Mouse (Mus musculus) stomach, postnatal 0 days (tissue): ENCODE results near the gene Clec16a. TPM values are rescaled to one million over a fixed set of nuclear protein-coding genes. Genes with fewer than 3 reads are reported as not detected.

ENCODE experiments used
- ATAC-seq: fragments of 200-750 bp; cut with Nextera tagmentation; 2 replicates; pipeline ENCODE4 v1.8.0; 2017; ENCODE audit not compliant: low FRiP score, low TSS enrichment
- DNase-seq: peaks from one replicate; pipeline ENCODE4 v3.0.0-alpha.2; 2016; ENCODE audit warnings: low spot score
- H3K27ac ChIP-seq: fragments of 300-500 bp; sonication (generic); replicated peaks from 2 replicates; pipeline ENCODE4 v1.5.1; 2014; ENCODE audit warnings: mild to moderate bottlenecking, control low read depth
- H3K27me3 ChIP-seq: fragments of 300-500 bp; sonication (generic); 2 replicates; pipeline ENCODE4 v1.6.1; 2014; ENCODE audit warnings: low read length; ENCODE audit not compliant: control insufficient read depth, insufficient read depth
- H3K36me3 ChIP-seq: fragments of 300-500 bp; sonication (generic); 2 replicates; pipeline ENCODE4 v1.6.1; 2014; ENCODE audit warnings: low read length, mixed read lengths; ENCODE audit not compliant: control insufficient read depth, insufficient read depth
- H3K4me1 ChIP-seq: fragments of 300-500 bp; sonication (generic); replicated peaks from 2 replicates; pipeline ENCODE4 v1.6.1; 2014; ENCODE audit warnings: antibody characterized with exemption; ENCODE audit not compliant: control insufficient read depth, insufficient read depth
- H3K4me2 ChIP-seq: fragments of 300-500 bp; sonication (generic); replicated peaks from 2 replicates; pipeline ENCODE4 v1.6.1; 2014; ENCODE audit warnings: low read depth, mild to moderate bottlenecking, control low read depth, moderate library complexity
- H3K4me3 ChIP-seq: fragments of 300-500 bp; sonication (generic); 2 replicates; pipeline ENCODE4 v1.5.1; 2014; ENCODE audit warnings: low read depth, low read length, control low read depth
- H3K9ac ChIP-seq: fragments of 300-500 bp; sonication (generic); 2 replicates; pipeline ENCODE4 v1.6.1; 2014; ENCODE audit warnings: mild to moderate bottlenecking, low read length, control low read depth, mixed read lengths
- H3K9me3 ChIP-seq: fragments of 300-500 bp; sonication (generic); 2 replicates; pipeline ENCODE4 v1.6.1; 2016; ENCODE audit warnings: low read length; ENCODE audit not compliant: control insufficient read depth
- CTCF ChIP-seq: IDR thresholded peaks from 2 replicates; pipeline ENCODE4 v1.5.1; 2016; ENCODE audit warnings: antibody characterized with exemption, low read depth, mild to moderate bottlenecking, moderate library complexity
- EP300 ChIP-seq: optimal IDR thresholded peaks from 2 replicates; pipeline ENCODE3; 2016; ENCODE audit warnings: antibody characterized with exemption
- WGBS: fragments of 180-500 bp; shearing (Covaris S2); extraction: QIAGEN DNeasy Blood & Tissue Kit; methylation state at CpG from one replicate; pipeline ENCODE4 v1.1.7; 2014; 5-methylcytosine and 5-hydroxymethylcytosine counted together
- polyA plus RNA-seq: library from polyadenylated mRNA; unstranded; fragments of >200 nt; fragmentation: Nextera tagmentation; extraction: Ambion mirVana; gene quantifications from 2 replicates; pipeline ENCODE4 v1.2.1, GENCODE M21; 2015

Gene Clec16a
- polyA plus RNA-seq, 1 experiment from 2014 or later: 28.1 TPM

GRCm38 (mm10) chr16:10715632-10716031 is 170.5 kb downstream of the Clec16a start:
- Histone ChIP-seq H3K27ac (no peak overlapping the region), H3K27me3 (no peaks in the 10 kb centered on the region), H3K4me2 (no peak overlapping the region), H3K4me1 (no peaks in the 10 kb centered on the region), H3K36me3 (no peaks in the 10 kb centered on the region), H3K9me3 (no peaks in the 10 kb centered on the region), H3K9ac (no peak overlapping the region), H3K4me3 (no peak overlapping the region)
- ATAC-seq: no peak
- no peak for TF ChIP-seq CTCF
- TF ChIP-seq EP300: no peak
- DNase-seq: no peak
- WGBS: 80% methylated on average over 2 of the region's 2 CpGs

- H3K27me3 ChIP-seq: no peaks in the 10 kb centered on the region
- DNase-seq: no peak
- WGBS: 63% methylated on average over 2 of the region's 2 CpGs
- H3K4me2 ChIP-seq: no peak overlapping the region
- no peak overlapping the region for H3K27ac ChIP-seq
- no peak overlapping the region for H3K4me3 ChIP-seq
- no peaks in the 10 kb centered on the region for H3K9me3 ChIP-seq
- no peak for TF ChIP-seq EP300
- no peak for TF ChIP-seq CTCF
- no peak for ATAC-seq
- H3K36me3 ChIP-seq: no peaks in the 10 kb centered on the region
- no peak overlapping the region for H3K9ac ChIP-seq
- H3K4me1 ChIP-seq: no peaks in the 10 kb centered on the region
Observed at GRCm38 (mm10) chr16:10716696-10717095, 171.6 kb downstream of the Clec16a start.

GRCm38 (mm10) chr16:10719971-10720370 is 174.8 kb downstream of the Clec16a start:
- WGBS: 54% methylated on average over 6 of the region's 6 CpGs
- H3K9me3 ChIP-seq: no peaks in the 10 kb centered on the region
- no peak overlapping the region for H3K4me3 ChIP-seq
- no peak for ATAC-seq
- no peaks in the 10 kb centered on the region for H3K36me3 ChIP-seq
- H3K27ac ChIP-seq: no peak overlapping the region
- no peaks in the 10 kb centered on the region for H3K27me3 ChIP-seq
- H3K4me1 ChIP-seq: no peaks in the 10 kb centered on the region
- H3K4me2 ChIP-seq: no peak overlapping the region
- TF ChIP-seq CTCF (no peak), EP300 (no peak)
- no peak for DNase-seq
- no peak overlapping the region for H3K9ac ChIP-seq

- Histone ChIP-seq H3K9ac (no peak overlapping the region), H3K4me3 (no peak overlapping the region), H3K27me3 (no peaks in the 10 kb centered on the region), H3K36me3 (no peaks in the 10 kb centered on the region), H3K27ac (no peak overlapping the region), H3K4me2 (no peak overlapping the region), H3K9me3 (no peaks in the 10 kb centered on the region), H3K4me1 (no peaks in the 10 kb centered on the region)
- ATAC-seq: peak; percentile 40; the same call in 1 of the 2 replicates
- TF ChIP-seq EP300 (no peak), CTCF (no peak)
- WGBS: 44% methylated on average over 1 of the region's 1 CpGs
- no peak for DNase-seq
Observed at GRCm38 (mm10) chr16:10722882-10723544, 177.9 kb downstream of the Clec16a start.

- TF ChIP-seq CTCF (no peak), EP300 (no peak)
- Histone ChIP-seq H3K4me3 (no peak overlapping the region), H3K27ac (no peak overlapping the region), H3K36me3 (no peaks in the 10 kb centered on the region), H3K9ac (no peak overlapping the region), H3K4me1 (no peaks in the 10 kb centered on the region), H3K27me3 (no peaks in the 10 kb centered on the region), H3K9me3 (no peaks in the 10 kb centered on the region), H3K4me2 (no peak overlapping the region)
- DNase-seq (no peak), ATAC-seq (no peak)
- WGBS: 73% methylated on average over 5 of the region's 5 CpGs
Observed at GRCm38 (mm10) chr16:10723816-10724647, 178.9 kb downstream of the Clec16a start.

GRCm38 (mm10) chr16:10725156-10725555 is 180.0 kb downstream of the Clec16a start:
- TF ChIP-seq CTCF (peak; percentile 59), EP300 (no peak)
- Histone ChIP-seq H3K9me3 (no peaks in the 10 kb centered on the region), H3K27ac (no peak overlapping the region), H3K36me3 (no peaks in the 10 kb centered on the region), H3K9ac (no peak overlapping the region), H3K4me1 (no peaks in the 10 kb centered on the region), H3K4me3 (no peak overlapping the region), H3K27me3 (no peaks in the 10 kb centered on the region), H3K4me2 (no peak overlapping the region)
- no peak for ATAC-seq
- no peak for DNase-seq
- 64% methylated on average over 2 of the region's 2 CpGs for WGBS
